Mouse (Mus musculus) stomach, adult 2 months (tissue): Measurements from ENCODE around the gene Aadacl2. TPM values are rescaled to one million over a fixed set of nuclear protein-coding genes. Genes with fewer than 3 reads are reported as not detected.

Source experiments
- polyA plus RNA-seq: library from polyadenylated mRNA; depleted of rRNA; stranded (reverse); fragments of >200 nt; gene quantifications from 2 replicates; pipeline ENCODE4 v1.2.3, GENCODE M21; 2012; rRNA removed

Aadacl2 gene
- polyA plus RNA-seq = 0.72 and 1.0 TPM in 2 replicates

GRCm38 (mm10) chr3:60006443-60006842, at the start of gene Aadacl2:
TSS of gene Aadacl2 (plus strand) at chr3:60006743.

GRCm38 (mm10) chr3:60025417-60025816, 18.9 kb downstream of the Aadacl2 start, which contains the start of gene Aadac:
TSS of gene Aadac (plus strand) at chr3:60025717.

Other genes starting within 250 kb of the Aadacl2 start
- not detected in 2 replicates for gene Gm8298, start 145.7 kb upstream of the Aadacl2 start, polyA plus RNA-seq
- gene C130079G13Rik, start 81.5 kb upstream of the Aadacl2 start, polyA plus RNA-seq = 0.08 and 0.11 TPM in 2 replicates
- gene Aadac, start 19.0 kb downstream of the Aadacl2 start, polyA plus RNA-seq = 0.98 and 1.9 TPM in 2 replicates
- gene Sucnr1, start 75.1 kb downstream of the Aadacl2 start, polyA plus RNA-seq = 0.11 TPM in 1 of 2 replicates, not detected in the other